Comparison of ENCODE assay signal across 12 mouse cellular contexts in genomic region chr16:50847693-50848092, GRCm38 (mm10).
A peak's percentile ranks its signal among the peaks of the same experiment; 100 is the strongest.
DNase-seq lines count a peak whose midpoint lies in the region; ATAC-seq and TF ChIP-seq lines count a peak whose summit lies in the region.
"Had no signal": no experiment of that assay in that cellular context is flagged by ENCODE, and none has a peak within 500 bp of the region (broad histone marks: within the 10 kb centered on the region; RNA-seq: fewer than 3 reads in every experiment).

No protein-coding gene starts in this region.

- TF ChIP-seq RAD21 in MEL (IDR thresholded peaks at IDR 0.05; ENCODE audit: low read depth, low read length): peak; percentile 13

- H3K27me3 ChIP-seq in forebrain, postnatal 0 days (ENCODE audit: insufficient read depth, low read length): no peaks in the 10 kb centered on the region
- H3K27me3 ChIP-seq in forebrain, embryonic 12.5 days: no peaks in the 10 kb centered on the region
- peaks cover 6 to 8% of the 10 kb centered on the region in 2 experiments; a peak in 3 of 4 replicates for H3K27me3 ChIP-seq in MEL (ENCODE audit: control insufficient read depth in 1 of 2, insufficient read depth in 2 of 2, low read length in 2 of 2)
- H3K27me3 ChIP-seq: heart, embryonic 13.5 days; limb, embryonic 15.5 days; midbrain, embryonic 13.5 days had no signal

- DNase-seq in forebrain, postnatal 0 days: no peak
- DNase-seq in left cerebral cortex, adult 18-20 months (ENCODE audit: low spot score in 2 of 2): peak; percentile 25 to 26
- no peak for DNase-seq in left cerebral cortex, adult 8-10 months (ENCODE audit: low spot score in 2 of 2)
- no peak for DNase-seq in MEL (ENCODE audit: low read depth, low spot score)
- no peak for DNase-seq in B cell, adult 2 months
- DNase-seq: kidney, adult 18-20 months had no signal

- TF ChIP-seq EP300 in MEL (IDR thresholded peaks at IDR 0.05; ENCODE audit: low read depth in 1 of 2, low read length in 2 of 2): no peak

- no peaks in the 10 kb centered on the region for H3K36me3 ChIP-seq in forebrain, postnatal 0 days (ENCODE audit: insufficient read depth)
- no peaks in the 10 kb centered on the region for H3K36me3 ChIP-seq in forebrain, embryonic 12.5 days (replicated peaks)
- no peaks in the 10 kb centered on the region for H3K36me3 ChIP-seq in MEL (ENCODE audit: control insufficient read depth in 1 of 2, insufficient read depth in 2 of 2, low read length in 2 of 2)
- H3K36me3 ChIP-seq: heart, embryonic 13.5 days; limb, embryonic 15.5 days; midbrain, embryonic 13.5 days had no signal

- peak; percentile 49 for TF ChIP-seq CTCF in forebrain, postnatal 0 days (IDR thresholded peaks at IDR 0.05; ENCODE audit: low read depth)
- TF ChIP-seq CTCF in MEL (IDR thresholded peaks at IDR 0.05 in 2 of 3, conservative IDR thresholded peaks at IDR 0.05 in 1 of 3; ENCODE audit: control insufficient read depth in 1 of 3, insufficient read depth in 1 of 3, low read depth in 2 of 3, low read length in 3 of 3, poor library complexity in 1 of 3, severe bottlenecking in 1 of 3): peak in 1 of 3 experiments; percentile 15; a peak in 1 of 6 replicates
- TF ChIP-seq CTCF in embryonic fibroblast, embryonic 13.5 days (IDR thresholded peaks at IDR 0.05; ENCODE audit: borderline replicate concordance, insufficient read depth, low read length): peak; percentile 25; the same call in 1 of the 2 replicates

- H3K4me2 ChIP-seq in forebrain, postnatal 0 days (ENCODE audit: low read depth): no peak overlapping the region
- no peak overlapping the region for H3K4me2 ChIP-seq in forebrain, embryonic 12.5 days
- H3K4me2 ChIP-seq: heart, embryonic 13.5 days; limb, embryonic 15.5 days; midbrain, embryonic 13.5 days had no signal

- no peak overlapping the region for H3K4me3 ChIP-seq in forebrain, postnatal 0 days (ENCODE audit: low read depth, low read length)
- no peak overlapping the region for H3K4me3 ChIP-seq in forebrain, embryonic 12.5 days (replicated peaks)
- no peak overlapping the region for H3K4me3 ChIP-seq in MEL (ENCODE audit: control insufficient read depth in 1 of 2, insufficient read depth in 1 of 2, low read depth in 2 of 2, low read length in 2 of 2)
- no peak overlapping the region for H3K4me3 ChIP-seq in embryonic fibroblast, embryonic 13.5 days (ENCODE audit: insufficient read depth, low read length)
- H3K4me3 ChIP-seq: heart, embryonic 13.5 days; limb, embryonic 15.5 days; midbrain, embryonic 13.5 days had no signal

- H3K79me2 ChIP-seq in MEL (ENCODE audit: control insufficient read depth, insufficient read depth, low read length, poor library complexity): no peaks in the 10 kb centered on the region

- no peak overlapping the region for H3K27ac ChIP-seq in forebrain, postnatal 0 days (ENCODE audit: low read depth, low read length)
- no peak overlapping the region for H3K27ac ChIP-seq in forebrain, embryonic 12.5 days
- H3K27ac ChIP-seq in MEL (ENCODE audit: control insufficient read depth, low read depth, low read length): no peak overlapping the region
- no peak overlapping the region for H3K27ac ChIP-seq in embryonic fibroblast, embryonic 13.5 days (ENCODE audit: insufficient read depth, low read length)
- H3K27ac ChIP-seq: heart, embryonic 13.5 days; limb, embryonic 15.5 days; midbrain, embryonic 13.5 days had no signal

- H3K9ac ChIP-seq in forebrain, postnatal 0 days: no peak overlapping the region
- no peak overlapping the region for H3K9ac ChIP-seq in forebrain, embryonic 12.5 days
- no peak overlapping the region for H3K9ac ChIP-seq in MEL (ENCODE audit: control insufficient read depth, low read depth, low read length, poor library complexity, severe bottlenecking)
- H3K9ac ChIP-seq: heart, embryonic 13.5 days; limb, embryonic 15.5 days; midbrain, embryonic 13.5 days had no signal

- H3K9me3 ChIP-seq in forebrain, postnatal 0 days (ENCODE audit: low read length): no peaks in the 10 kb centered on the region
- no peaks in the 10 kb centered on the region for H3K9me3 ChIP-seq in forebrain, embryonic 12.5 days
- H3K9me3 ChIP-seq in MEL (replicated peaks; ENCODE audit: insufficient read depth, low read length): no peaks in the 10 kb centered on the region
- H3K9me3 ChIP-seq: heart, embryonic 13.5 days; limb, embryonic 15.5 days; midbrain, embryonic 13.5 days had no signal

- TF ChIP-seq POLR2A in MEL (IDR thresholded peaks at IDR 0.05; ENCODE audit: control insufficient read depth in 1 of 2, insufficient read depth in 1 of 2, low read depth in 1 of 2, low read length in 2 of 2, poor library complexity in 1 of 2): no peak
- TF ChIP-seq POLR2A in embryonic fibroblast, embryonic 13.5 days (IDR thresholded peaks at IDR 0.05; ENCODE audit: low read depth, low read length): no peak

- H3K4me1 ChIP-seq in forebrain, postnatal 0 days (ENCODE audit: insufficient read depth): no peaks in the 10 kb centered on the region
- no peaks in the 10 kb centered on the region for H3K4me1 ChIP-seq in forebrain, embryonic 12.5 days
- no peaks in the 10 kb centered on the region for H3K4me1 ChIP-seq in MEL (ENCODE audit: control insufficient read depth in 1 of 2, insufficient read depth in 2 of 2, low read length in 2 of 2)
- no peaks in the 10 kb centered on the region for H3K4me1 ChIP-seq in embryonic fibroblast, embryonic 13.5 days (ENCODE audit: control insufficient read depth, insufficient read depth, low read length)
- H3K4me1 ChIP-seq: heart, embryonic 13.5 days; limb, embryonic 15.5 days; midbrain, embryonic 13.5 days had no signal

- 48% methylated on average over 2 of the region's 2 CpGs for WGBS in forebrain, postnatal 0 days
- WGBS in forebrain, embryonic 12.5 days: 62% methylated on average over 2 of the region's 2 CpGs

- ATAC-seq in forebrain, postnatal 0 days: no peak
- no peak for ATAC-seq in forebrain, embryonic 12.5 days (ENCODE audit: low FRiP score)
- ATAC-seq: forebrain, embryonic 16.5 days; midbrain, embryonic 13.5 days had no signal

TF ChIP-seq in MEL, 35 proteins besides CTCF, POLR2A, EP300 and RAD21:
- TF ChIP-seq TCF12 (IDR thresholded peaks at IDR 0.05; ENCODE audit: low read depth, low read length) (no peak), USF1 (IDR thresholded peaks at IDR 0.05; ENCODE audit: low read depth, low read length) (no peak), SMC3 (IDR thresholded peaks at IDR 0.05; ENCODE audit: low read depth, low read length) (peak; percentile 19; the same call in 1 of the 2 replicates), HCFC1 (IDR thresholded peaks at IDR 0.05; ENCODE audit: low read depth, low read length) (no peak), USF2 (IDR thresholded peaks at IDR 0.05; ENCODE audit: borderline replicate concordance in 1 of 2, insufficient read depth in 1 of 2, low read depth in 1 of 2, low read length in 2 of 2) (no peak), UBTF (IDR thresholded peaks at IDR 0.05; ENCODE audit: borderline replicate concordance, insufficient read depth, low read depth, low read length) (no peak), MYC (IDR thresholded peaks at IDR 0.05; ENCODE audit: low read depth, low read length) (no peak)

Comparison
In these comparisons a context has a peak if more than half of its experiments do, and no peak if none do; other contexts are left out.
1. DNase-seq: peak in left cerebral cortex, adult 18-20 months (2 of 2); none in forebrain, postnatal 0 days (single experiment), left cerebral cortex, adult 8-10 months (0 of 2), MEL (single experiment) and B cell, adult 2 months (0 of 2).